Mouse (Mus musculus): Measurements from ENCODE around the gene Hbb-y. TPM values are rescaled to one million over a fixed set of nuclear protein-coding genes. Genes with fewer than 3 reads are reported as not detected.

Hbb-y gene
- total and polyA plus RNA-seq, 3 experiments: 0.11 TPM; not detected in 2

- TF ChIP-seq ETS1 (IDR thresholded peaks at IDR 0.05; ENCODE audit: low read depth, low read length) (peak; percentile 77), SMC3 (IDR thresholded peaks at IDR 0.05; ENCODE audit: low read depth, low read length) (no peak), TCF12 (IDR thresholded peaks at IDR 0.05; ENCODE audit: low read depth, low read length) (peak; percentile 56; the same call in 1 of the 2 replicates), CHD1 (IDR thresholded peaks at IDR 0.05; ENCODE audit: low read depth, low read length) (no peak; the same call in 1 of the 2 replicates), ZC3H11A (IDR thresholded peaks at IDR 0.05; ENCODE audit: low read depth, low read length) (no peak), GATA1 (IDR thresholded peaks at IDR 0.05; ENCODE audit: low read depth, low read length) (peak; percentile 38; the same call in 1 of the 2 replicates), ELF1 (IDR thresholded peaks at IDR 0.05; ENCODE audit: low read depth, low read length) (no peak), GABPA (IDR thresholded peaks at IDR 0.05; ENCODE audit: low read depth, low read length) (no peak), RCOR1 (IDR thresholded peaks at IDR 0.05; ENCODE audit: low read depth, low read length) (peak; percentile 48), ZNF384 (IDR thresholded peaks at IDR 0.05; ENCODE audit: low read depth, low read length) (no peak), MYC (IDR thresholded peaks at IDR 0.05; ENCODE audit: low read depth, low read length) (peak; percentile 75), CTCF (IDR thresholded peaks at IDR 0.05 in 2 of 3, conservative IDR thresholded peaks at IDR 0.05 in 1 of 3; ENCODE audit: control insufficient read depth in 1 of 3, insufficient read depth in 1 of 3, low read depth in 2 of 3, low read length in 3 of 3, poor library complexity in 1 of 3, severe bottlenecking in 1 of 3) (no peak), MAX (IDR thresholded peaks at IDR 0.05; ENCODE audit: low read length) (peak; percentile 18; the same call in 1 of the 2 replicates), MAFK (IDR thresholded peaks at IDR 0.05; ENCODE audit: borderline replicate concordance, low read depth, low read length) (0 out of 2 replicates have a peak, but pooled peaks have one; percentile 14)
These were observed 42.7 kb downstream of the Hbb-y start (continued) for GRCm38 (mm10) chr7:103810296-103810695.

GRCm38 (mm10) chr7:103809801-103810155 lies 43.2 kb downstream of the Hbb-y start:
- H3K27ac ChIP-seq (ENCODE audit: control insufficient read depth, low read depth, low read length): peak overlapping the region; percentile 98
- H3K4me3 ChIP-seq (ENCODE audit: control insufficient read depth in 1 of 2, insufficient read depth in 1 of 2, low read depth in 2 of 2, low read length in 2 of 2): 0 out of 4 replicates have a peak overlapping the region, but pooled peaks of 1 of the 2 experiments have one; percentile 5
- H3K9me3 ChIP-seq (replicated peaks; ENCODE audit: insufficient read depth, low read length): no peaks in the 10 kb centered on the region
- TF ChIP-seq MXI1 (IDR thresholded peaks at IDR 0.05; ENCODE audit: low read depth, low read length) (peak; percentile 41; the same call in 1 of the 2 replicates), CHD1 (IDR thresholded peaks at IDR 0.05; ENCODE audit: low read depth, low read length) (no peak), ZNF384 (IDR thresholded peaks at IDR 0.05; ENCODE audit: low read depth, low read length) (peak; percentile 50), SIN3A (IDR thresholded peaks at IDR 0.05; ENCODE audit: low read length) (peak; percentile 17; the same call in 1 of the 2 replicates)
- no peaks in the 10 kb centered on the region for H3K27me3 ChIP-seq (ENCODE audit: control insufficient read depth in 1 of 2, insufficient read depth in 2 of 2, low read length in 2 of 2)
- peaks cover 23 to 24% of the 10 kb centered on the region in 2 experiments for H3K4me1 ChIP-seq (ENCODE audit: control insufficient read depth in 1 of 2, insufficient read depth in 2 of 2, low read length in 2 of 2)
- H3K9ac ChIP-seq (ENCODE audit: control insufficient read depth, low read depth, low read length, poor library complexity, severe bottlenecking): peak overlapping the region; percentile 54
- DNase-seq (ENCODE audit: low read depth, low spot score): peak; percentile 55
- H3K36me3 ChIP-seq (ENCODE audit: control insufficient read depth in 1 of 2, insufficient read depth in 2 of 2, low read length in 2 of 2): peaks cover 0 to 29% of the 10 kb centered on the region in 2 experiments; a peak in 2 of 4 replicates
- no peaks in the 10 kb centered on the region for H3K79me2 ChIP-seq (ENCODE audit: control insufficient read depth, insufficient read depth, low read length, poor library complexity)

All from MEL (cell line).